Mouse (Mus musculus) layer of hippocampus, adult 11-12 months (tissue): ENCODE results near the gene Esrrg.
A peak's percentile ranks its signal among the peaks of the same experiment; 100 is the strongest.

Experiments used
- DNase-seq: peaks from one replicate; pipeline ENCODE4 v3.0.0; 2022; ENCODE audit warnings: low spot score

Gene Esrrg

GRCm38 (mm10) chr1:187771067-187771466, 162.5 kb downstream of the Esrrg start:
- no peak for DNase-seq

GRCm38 (mm10) chr1:187779589-187780178, 171.1 kb downstream of the Esrrg start:
- no peak for DNase-seq

GRCm38 (mm10) chr1:187785226-187785625, 176.6 kb downstream of the Esrrg start:
- peak; percentile 40 for DNase-seq

- DNase-seq: no peak
These were observed 178.7 kb downstream of the Esrrg start for GRCm38 (mm10) chr1:187787055-187788016.

GRCm38 (mm10) chr1:187794240-187794930, 185.8 kb downstream of the Esrrg start:
- no peak for DNase-seq

- no peak for DNase-seq
These were observed 187.0 kb downstream of the Esrrg start for GRCm38 (mm10) chr1:187795551-187795950.

- DNase-seq: no peak
These were observed 190.7 kb downstream of the Esrrg start for GRCm38 (mm10) chr1:187799300-187799699.

GRCm38 (mm10) chr1:187800761-187801160, 192.2 kb downstream of the Esrrg start:
- DNase-seq: no peak

GRCm38 (mm10) chr1:187803566-187803965, 195.0 kb downstream of the Esrrg start:
- DNase-seq: no peak

- no peak for DNase-seq
These were observed 195.4 kb downstream of the Esrrg start for GRCm38 (mm10) chr1:187803997-187804396.

- DNase-seq: no peak
These were observed 196.4 kb downstream of the Esrrg start for GRCm38 (mm10) chr1:187805001-187805400.

GRCm38 (mm10) chr1:187807477-187808390, 199.1 kb downstream of the Esrrg start:
- no peak for DNase-seq

GRCm38 (mm10) chr1:187808391-187808922, 199.9 kb downstream of the Esrrg start:
- no peak for DNase-seq

GRCm38 (mm10) chr1:187809546-187809945, 201.0 kb downstream of the Esrrg start:
- no peak for DNase-seq

- no peak for DNase-seq
These were observed 210.8 kb downstream of the Esrrg start for GRCm38 (mm10) chr1:187819406-187819805.

- DNase-seq: no peak
These were observed 212.8 kb downstream of the Esrrg start for GRCm38 (mm10) chr1:187821368-187821811.

GRCm38 (mm10) chr1:187823351-187823750, 214.8 kb downstream of the Esrrg start:
- no peak for DNase-seq

- no peak for DNase-seq
These were observed 217.0 kb downstream of the Esrrg start for GRCm38 (mm10) chr1:187825421-187826097.

- DNase-seq: no peak
These were observed 217.5 kb downstream of the Esrrg start for GRCm38 (mm10) chr1:187826140-187826539.

GRCm38 (mm10) chr1:187826869-187827268, 218.3 kb downstream of the Esrrg start:
- no peak for DNase-seq

- DNase-seq: no peak
These were observed 222.3 kb downstream of the Esrrg start for GRCm38 (mm10) chr1:187830937-187831336.
